Mouse (Mus musculus) embryo, embryonic 10 days (tissue): ENCODE results near the gene Fndc3b.

Experiments used
- DNase-seq: peaks from one replicate; pipeline ENCODE4 v3.0.0-alpha.2; 2015; ENCODE audit warnings: low spot score

The Fndc3b gene

DNA sequence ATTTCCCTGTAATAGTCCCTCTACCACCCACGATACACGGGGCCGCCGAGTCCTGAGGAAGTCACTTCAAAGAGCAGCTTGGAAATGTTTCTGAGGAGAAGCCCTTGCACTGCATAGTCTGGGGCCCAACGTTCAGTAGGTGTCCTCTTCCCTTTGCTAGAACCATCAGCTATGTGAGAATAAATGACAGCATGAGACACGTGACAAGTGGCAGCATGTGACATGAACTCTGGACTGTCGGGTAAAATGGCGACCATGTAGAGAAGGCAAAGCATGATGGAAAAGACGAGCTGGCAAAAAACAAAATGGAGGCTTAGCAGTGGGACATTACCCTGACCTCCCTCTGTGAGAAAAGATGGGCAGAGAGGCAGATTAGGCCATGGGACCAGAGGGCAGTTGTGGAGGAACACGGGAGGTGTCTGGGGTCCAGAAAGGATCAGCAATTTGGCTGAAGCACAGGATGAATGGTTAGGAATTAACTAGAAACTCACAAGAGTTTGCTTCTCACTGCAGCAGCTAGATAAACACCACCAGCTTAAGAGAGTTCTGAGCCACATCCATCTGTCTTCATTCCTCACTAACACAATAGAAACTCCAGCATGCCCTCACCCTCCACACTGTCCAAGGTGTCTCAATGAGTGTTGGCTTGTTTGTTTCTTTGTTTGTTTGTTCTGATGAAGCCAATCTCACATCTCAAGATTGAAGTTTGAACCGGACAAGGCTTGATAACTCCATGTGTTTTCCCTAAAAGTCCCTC lies 118.2 kb downstream of the Fndc3b start:
- DNase-seq: no peak

DNA sequence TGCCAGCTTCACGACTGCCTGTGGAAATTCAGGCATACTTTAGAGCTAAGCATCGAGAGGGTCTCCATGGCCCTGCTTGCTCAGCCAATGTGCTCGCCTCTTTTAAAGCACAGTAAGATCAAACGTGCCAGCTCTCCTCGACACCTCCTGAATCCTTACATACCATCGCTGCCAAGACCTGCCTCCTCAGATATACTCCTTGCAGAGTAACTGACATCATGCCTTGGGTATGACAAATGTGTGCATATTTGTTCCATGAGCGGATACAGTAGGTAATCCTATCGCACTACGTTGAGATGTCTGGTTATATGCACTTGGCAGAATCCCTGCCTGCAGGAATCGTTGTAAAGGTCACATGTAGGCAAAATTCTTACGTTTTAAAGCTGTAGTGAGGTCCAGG lies 120.3 kb downstream of the Fndc3b start:
- no peak for DNase-seq

DNA sequence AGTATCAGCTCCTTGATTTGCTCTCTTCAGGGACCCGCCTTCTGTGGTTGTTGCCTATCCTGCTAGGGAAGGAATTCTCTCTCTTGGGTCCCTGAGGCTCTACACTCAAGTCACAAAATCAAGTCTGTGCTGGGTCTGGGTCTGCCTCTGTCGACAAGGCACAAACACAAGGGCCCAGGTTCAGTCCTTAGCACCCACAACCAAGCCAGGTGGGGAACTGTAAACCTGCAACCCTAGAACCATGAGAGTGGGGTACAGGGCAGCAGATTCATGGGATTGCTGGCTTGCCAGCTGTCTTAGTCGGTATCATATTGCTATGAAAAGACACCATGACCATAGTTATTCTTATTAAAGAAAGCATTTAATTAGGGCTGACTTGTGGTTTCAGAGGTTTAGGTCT lies 121.8 kb downstream of the Fndc3b start:
- no peak for DNase-seq

DNA sequence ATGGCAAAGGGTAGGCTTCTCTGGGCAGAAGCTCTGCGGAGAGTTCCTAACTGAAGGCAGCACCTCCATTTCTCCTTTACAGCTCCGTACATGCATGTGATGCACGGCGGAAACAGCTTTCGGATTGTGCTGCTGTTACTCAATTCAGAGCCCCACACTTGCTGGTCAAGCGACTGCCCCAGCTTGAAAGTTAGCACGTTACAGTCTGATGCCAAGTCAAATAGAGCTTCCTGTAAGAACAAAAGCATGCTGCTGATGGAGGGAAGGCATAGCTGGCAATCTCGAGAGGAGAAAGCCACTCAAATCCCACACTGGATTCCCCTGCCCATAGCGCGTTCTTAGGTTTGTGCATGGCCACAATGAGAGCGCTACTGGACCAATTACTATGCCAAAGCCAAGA lies 122.5 kb downstream of the Fndc3b start:
- DNase-seq: no peak

DNA sequence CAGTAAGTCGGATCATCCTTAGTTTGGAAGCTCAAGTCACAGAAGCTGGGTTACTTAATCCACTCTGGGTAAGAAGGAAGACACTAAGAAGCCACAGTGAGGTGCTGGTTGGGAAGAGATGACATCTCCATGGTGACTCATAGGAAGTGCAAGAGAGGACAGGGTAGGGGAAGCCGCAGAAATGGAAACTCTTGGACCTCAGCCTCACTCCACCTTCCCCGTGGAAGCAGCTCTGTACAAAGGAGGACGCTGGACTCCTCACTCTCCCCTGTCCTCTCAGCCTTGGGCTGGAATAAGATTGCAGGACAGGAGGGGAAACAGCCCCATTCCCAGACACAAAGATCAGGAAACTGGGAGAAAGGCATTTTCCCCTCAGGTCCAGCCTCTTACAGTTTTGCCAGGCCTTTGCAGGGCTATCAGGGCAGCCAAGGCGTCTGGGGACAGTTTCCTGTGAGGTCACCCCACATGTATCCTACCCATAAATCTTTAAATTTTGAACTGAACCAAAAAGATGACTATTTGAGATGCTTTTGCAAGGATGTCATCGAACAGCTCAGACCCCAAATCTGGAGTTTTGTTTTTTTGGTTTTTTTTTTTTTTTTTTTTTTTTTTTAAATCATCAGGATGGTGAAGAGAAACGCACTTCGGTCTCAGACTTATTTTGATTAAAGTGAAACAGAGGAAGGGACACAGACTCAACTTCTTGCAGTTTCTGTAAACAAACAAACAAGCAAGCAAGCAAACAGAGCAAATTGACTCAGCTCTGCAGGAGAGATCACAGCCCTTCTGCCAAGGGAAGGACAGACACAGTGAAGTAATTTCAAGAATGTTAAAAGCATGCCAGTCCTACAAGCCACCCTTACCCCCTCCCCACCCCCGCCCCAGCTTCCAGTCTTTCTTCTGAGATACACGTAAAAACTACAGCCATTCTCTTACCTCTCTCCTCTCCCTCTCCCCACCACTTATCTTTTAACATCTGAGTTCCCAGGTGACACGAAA lies 126.2 kb downstream of the Fndc3b start:
- DNase-seq: no peak

DNA sequence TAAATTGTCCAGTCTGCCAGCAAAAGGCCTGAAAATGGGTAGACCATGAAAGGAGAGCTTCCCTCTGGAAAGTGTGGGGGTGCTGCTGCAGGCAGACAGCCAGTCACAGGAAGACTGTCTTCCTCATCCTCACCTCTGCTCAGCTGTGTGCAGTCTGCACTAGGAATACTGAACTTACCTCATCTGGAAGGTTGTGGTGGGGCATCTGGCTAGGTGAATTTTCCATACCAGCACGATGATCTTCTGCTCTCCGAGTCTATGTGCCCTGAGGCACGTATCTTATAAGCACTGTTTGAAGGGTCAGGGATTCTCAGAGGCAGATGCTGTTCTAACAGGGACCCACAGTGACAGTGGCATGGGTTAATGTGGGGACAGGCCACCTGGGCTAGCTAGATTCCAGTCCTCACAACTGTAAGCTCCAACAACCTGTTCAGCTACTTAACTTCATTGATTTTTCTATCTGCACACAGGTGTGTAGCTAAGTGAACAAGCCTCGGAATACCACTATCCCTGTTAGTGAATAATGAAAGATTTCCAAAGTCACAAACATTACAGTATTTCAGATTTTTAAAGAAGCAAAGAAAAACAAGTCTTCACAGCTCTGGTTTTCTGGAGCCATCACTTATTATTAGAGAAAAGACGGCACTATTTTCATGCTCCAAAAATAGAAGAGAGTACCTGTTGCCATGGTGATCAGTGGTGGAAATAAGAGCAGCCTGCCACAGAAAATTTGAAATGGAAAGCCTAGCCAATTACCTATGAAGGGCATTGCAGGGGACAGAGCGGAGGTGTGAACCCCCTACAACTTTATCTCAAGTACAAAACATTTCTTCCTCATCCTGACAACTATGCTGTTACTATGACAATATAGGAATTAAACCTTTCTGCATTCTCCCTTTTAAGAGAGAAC lies 128.9 kb downstream of the Fndc3b start:
- no peak for DNase-seq

DNA sequence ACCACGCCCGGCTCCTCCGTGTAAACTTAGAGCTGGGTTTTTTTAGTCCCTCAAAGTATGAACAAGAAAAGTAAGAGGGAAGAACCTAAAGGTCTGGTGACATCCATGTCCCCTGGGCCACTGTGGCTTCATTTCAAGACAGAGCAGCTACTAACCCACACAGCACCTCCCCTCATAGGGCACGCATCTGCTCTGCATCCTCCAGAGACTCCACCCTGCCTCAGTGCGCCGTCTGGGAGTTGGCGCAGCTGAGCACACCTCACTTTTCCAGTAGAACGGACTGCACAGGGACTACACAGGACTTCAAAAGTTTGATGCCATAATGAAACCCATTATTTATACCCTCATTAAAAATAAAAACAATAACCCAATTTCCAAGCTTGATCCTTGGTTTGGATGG lies 130.2 kb downstream of the Fndc3b start:
- no peak for DNase-seq

DNA sequence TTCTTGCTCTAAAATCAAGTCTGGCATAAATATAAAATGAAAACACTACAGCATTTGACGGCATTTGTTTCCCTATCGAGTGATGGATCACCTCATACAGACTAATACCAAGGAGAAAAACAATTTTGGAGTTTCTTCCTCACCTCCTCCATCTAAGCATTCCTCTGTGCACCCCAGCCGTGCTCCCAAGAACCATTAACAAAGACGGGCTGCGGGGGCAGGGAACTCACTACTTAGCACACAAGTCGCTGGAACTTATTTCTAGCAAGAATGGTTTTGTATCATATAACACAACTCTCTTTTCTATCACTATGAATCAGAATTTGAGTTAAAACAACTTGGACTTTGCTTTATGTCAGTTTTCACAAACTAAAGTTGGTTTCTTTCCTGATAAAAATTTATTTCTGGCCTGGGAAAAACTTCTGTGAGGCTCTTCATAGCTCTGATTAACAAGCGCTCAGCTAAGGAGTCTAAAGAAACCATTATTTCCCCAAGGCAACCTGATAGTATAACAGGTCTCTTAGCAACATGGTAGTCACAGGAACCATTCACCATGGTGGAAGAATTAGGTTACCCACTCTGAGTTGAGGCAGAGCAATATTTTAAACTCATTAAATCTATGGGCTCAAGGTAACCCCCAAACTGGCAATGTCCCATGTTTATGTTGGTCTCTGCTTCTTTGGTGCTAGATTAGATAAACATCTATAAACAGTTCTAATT lies 131.1 kb downstream of the Fndc3b start:
- peak; percentile 52 for DNase-seq

DNA sequence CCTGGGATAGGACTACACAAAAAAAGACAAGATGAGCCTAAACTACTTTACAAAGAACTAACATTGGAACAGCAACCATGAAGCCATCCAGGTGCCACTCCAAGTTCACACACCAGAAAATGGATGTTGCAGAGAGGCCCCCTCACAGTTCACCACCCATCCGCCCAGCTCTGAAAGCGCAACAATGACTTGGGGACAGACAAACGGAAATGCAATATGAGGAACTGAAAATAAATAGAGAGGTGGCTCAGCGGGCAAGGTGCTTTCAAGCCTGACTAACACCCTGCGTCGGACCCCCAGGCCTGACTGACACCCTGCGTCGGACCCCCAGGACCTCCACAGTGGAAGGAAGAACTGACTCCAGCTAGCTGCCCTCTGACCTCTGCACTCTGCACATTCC lies 131.9 kb downstream of the Fndc3b start:
- DNase-seq: no peak

DNA sequence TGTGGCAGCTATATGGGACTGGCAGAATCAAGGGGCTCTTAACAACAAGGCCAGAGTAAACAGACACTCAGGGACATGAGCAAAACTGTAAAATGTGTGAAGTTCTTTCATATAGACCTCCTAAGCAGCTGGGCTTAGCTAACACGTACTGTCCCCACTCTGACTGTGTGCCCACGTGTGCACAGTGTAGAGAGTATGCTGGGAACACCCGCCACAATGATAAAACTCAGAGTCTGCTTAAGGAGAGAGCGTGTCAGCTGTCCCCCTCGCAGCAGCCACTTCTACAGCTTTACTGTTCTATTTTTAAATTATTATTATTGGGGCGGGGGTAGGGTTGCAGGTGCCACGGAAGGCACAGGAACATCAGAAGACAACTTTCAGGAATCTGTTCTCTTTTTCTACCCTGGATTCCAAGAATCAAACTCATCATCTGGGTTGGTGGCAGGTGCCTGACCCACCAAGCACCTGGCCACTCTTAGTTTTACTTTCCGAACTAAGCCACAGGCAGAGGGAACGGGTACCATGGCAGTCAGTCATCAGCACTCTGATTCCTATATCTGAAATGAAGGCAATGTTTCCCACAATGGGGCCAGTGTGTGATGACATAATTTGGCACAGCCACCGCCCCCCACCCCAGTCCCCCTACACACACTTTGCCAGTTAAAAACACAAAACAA lies 133.6 kb downstream of the Fndc3b start:
- no peak for DNase-seq

DNA sequence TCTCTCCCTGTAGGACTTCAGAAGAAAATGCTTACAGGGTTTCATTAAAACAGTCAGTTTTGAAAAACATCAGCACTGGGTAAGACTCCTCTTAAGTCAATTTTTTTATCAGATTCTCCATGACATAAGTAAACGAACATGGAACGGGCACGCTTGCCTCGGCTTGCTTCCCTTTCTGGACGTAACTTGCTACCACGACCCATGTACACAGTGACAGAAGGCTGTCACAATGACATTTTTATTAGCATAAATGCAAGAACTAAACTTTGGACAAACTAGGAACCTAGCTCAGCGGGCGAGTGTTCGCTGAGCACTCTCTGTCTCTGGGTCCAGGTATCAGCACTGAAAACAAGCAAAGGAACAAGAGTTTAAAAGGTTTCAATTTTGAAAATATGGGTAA lies 136.9 kb downstream of the Fndc3b start:
- DNase-seq: no peak

DNA sequence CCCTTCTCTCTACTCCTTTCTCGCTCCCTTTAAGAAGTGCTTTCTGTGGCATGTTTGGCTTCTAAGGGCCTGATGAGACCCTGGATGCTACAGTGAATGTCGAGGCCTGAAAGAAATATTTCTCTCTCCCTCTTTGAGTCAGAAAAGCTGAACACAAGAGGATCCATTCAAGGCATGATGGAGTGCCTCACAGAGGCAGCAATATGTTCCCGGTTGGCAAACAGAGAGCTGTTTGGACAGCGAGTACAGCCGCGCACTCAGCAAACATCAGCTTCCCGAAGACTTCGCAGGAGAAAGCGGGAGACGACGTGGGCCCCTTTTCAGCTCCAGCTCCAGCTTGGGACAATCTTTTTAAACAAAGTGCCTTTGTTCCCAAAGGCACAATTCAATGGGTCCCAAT lies 137.6 kb downstream of the Fndc3b start:
- peak; percentile 50 for DNase-seq

DNA sequence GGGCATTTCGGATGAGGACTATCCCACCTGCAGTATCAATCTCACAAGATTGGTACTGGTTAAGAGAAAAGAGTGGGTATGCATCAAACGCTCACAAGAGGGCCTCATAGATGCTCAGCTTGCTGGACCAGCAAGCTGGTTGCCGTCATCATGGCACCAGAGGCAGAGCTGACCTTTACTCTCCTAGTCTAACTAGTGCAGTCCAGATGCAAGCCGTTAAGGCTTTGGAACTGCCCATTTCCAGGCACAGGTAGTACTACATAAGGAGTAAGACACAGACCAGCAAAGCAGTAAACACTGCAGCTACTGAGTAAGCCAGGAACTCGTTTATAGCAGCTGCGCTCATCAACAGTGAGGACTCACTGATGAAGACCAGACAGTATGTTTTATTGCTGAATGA lies 138.8 kb downstream of the Fndc3b start:
- DNase-seq: peak; percentile 64

DNA sequence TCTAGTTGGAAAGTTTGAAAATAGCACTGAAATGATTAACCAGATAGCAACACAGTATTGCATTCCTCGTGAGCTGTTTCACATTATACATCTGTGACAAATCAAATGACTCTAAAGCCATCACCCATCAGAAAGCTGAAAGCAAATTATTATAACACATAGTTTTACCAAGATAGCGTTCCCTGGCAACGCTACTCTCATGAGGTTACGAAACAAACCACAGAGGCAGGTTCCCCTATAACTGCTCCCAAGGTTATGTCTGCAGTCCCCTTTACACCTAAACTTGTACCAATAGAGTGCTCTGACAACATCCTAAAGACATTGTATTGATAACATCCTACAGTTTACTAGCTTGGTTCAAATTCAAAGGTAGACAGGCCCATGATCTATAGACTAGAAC lies 145.8 kb downstream of the Fndc3b start:
- no peak for DNase-seq

DNA sequence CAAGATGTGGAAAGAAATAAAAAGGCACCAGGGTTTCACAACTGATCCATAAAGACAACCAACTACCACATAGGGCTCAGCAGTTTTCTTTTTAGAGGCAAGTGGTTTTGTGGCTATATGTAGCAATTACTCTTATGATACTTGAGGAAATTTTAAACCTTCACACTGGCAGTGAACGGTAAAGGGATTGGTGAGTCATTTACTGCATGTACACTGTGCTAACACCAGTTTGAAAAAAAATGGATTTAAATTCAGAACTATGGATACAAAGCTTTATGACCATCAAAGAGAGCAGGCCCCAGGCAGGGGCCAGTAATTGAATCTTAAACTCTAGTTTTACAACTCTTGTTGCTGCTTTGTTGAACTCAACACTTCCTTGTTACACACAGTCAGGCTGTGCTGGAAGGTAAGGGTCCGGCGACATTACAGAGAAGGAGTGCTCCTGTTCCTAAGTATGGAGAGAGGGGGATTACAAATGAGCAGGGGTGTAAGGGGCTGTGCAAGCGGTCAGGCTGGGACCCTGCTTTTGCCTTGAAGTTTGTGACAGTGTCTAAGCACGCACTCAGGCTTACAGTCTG lies 148.0 kb downstream of the Fndc3b start:
- no peak for DNase-seq

DNA sequence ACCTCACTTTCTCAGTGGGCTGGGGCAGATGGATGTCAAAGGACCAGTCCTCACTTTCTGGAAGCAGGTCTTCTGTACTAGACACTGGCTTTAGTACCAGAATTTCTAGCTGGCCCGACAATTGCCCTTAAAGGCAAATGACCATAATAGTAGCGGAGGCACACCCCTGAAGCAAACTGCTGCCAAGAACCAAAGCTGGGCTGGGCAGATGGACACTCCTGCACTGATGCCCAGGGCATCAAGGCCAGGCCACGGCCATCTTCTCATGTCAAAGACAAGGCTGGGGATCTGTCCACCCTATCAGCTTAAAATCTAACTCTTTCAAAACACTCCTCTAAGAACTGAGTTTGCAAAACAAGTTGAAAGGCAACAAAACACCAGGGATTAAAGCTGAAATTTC lies 148.6 kb downstream of the Fndc3b start:
- DNase-seq: no peak

DNA sequence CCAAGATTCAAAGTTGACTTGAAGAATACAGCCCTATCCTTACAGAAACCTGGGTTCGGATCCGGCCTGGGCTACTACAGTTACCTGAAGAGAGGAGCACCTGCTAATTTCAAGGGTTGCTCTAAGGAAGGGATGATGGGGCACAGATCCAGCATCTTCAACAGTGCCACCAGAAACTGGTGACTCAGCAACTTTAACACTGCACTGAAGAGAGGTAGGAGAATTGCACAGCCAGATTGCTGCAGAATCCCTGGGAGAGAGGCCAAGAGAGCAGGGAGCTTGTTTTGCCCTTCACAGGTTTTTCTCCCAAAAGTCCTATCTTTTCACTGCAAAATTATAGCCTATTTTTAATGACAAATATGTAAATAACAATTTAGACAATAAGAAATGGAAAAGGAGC lies 149.2 kb downstream of the Fndc3b start:
- no peak for DNase-seq

DNA sequence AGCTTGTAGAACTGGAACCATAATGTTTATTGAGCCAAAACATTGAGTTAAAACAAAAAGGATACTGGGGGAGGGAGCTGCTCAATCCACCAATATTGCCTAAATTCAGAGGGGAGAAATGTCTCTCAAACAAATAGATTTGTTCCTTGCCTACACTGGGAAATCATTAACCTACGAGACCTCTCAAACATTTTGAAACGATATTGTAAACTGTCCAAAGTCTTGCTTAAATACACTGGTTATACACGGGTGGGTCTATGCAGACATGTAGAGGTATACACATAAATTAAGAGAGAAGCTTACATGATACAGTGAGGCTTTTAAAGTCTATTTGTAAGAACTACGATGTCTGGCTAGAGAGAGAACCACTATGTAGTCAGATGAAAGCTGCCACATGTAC lies 151.8 kb downstream of the Fndc3b start:
- no peak for DNase-seq

DNA sequence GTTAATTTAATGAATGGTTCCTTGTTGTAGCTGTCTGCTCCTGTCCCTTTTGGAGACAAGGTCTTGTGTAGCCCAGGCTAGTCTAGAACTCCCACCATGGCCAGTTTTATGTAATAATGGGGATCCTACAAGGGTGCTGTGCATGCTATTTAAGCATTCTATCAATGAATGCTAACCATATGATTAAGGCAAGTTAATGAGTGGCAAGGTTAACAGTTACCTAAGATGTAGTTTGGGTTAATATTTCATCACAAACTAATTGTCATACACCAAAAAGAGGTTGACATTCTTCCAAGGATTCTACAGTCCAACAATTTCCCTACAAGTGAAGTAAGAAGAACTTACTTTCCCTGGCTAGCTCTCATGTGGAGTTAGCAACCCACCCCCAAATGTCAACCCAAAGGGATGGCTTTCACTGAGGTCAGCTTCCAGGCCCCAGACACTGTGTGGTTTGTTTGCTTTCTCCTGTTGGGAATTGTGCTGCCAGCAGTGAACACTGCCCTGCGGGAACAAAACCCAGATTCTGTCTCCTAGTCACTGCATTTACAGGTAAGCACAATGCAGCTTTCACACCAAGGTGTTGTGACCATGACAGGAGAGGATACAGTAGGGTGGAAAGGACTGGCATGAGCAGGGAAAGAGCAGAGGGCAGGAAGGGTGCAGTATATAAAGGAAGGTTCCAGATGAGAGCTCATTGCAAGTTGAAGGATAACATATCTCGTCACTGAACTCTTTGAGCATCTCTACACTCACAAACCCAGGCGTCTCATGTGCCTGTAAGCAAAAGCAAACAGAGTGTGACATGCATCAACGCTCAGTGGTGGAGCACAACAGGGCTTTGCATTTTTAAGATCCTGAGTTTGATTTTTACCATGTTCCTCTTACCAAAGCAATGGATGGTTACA lies 153.8 kb downstream of the Fndc3b start:
- no peak for DNase-seq
